In the genomic region with DNA sequence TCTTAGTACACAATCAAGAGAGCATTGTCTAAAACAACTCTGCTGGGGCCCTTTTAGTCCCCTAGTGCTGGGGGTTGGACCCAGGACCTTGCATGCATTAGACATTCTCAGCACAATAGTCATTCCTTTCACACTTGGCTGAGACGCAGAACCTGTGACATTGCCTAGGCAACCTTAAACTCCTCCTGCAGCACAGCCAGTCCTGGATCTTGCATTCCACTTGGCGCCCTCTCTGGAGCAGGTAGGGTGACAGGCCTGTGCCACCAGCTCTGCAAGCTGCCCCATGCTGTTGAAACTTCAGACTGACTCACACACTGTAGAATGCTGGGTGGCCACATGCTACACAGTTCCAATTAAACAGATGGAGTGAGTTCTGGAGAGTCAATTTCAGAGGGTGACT, we compare ENCODE assay signal across 11 mouse cellular contexts.
DNase-seq lines count a peak whose midpoint lies in the region; ATAC-seq lines count a peak whose summit lies in the region.
"Had no signal": no experiment of that assay in that cellular context is flagged by ENCODE, and none has a peak within 500 bp of the region (broad histone marks: within the 10 kb centered on the region; RNA-seq: fewer than 3 reads in every experiment).

No protein-coding gene starts in this region.

- H3K9me3 ChIP-seq in forebrain, embryonic 11.5 days (ENCODE audit: control insufficient read depth, low read length): no peaks in the 10 kb centered on the region
- H3K9me3 ChIP-seq in forebrain, embryonic 12.5 days: no peaks in the 10 kb centered on the region
- H3K9me3 ChIP-seq in embryonic facial prominence, embryonic 15.5 days (replicated peaks): no peaks in the 10 kb centered on the region
- H3K9me3 ChIP-seq in heart, embryonic 10.5 days: no peaks in the 10 kb centered on the region
- H3K9me3 ChIP-seq: hindbrain, embryonic 12.5 days; limb, embryonic 12.5 days had no signal

- H3K4me3 ChIP-seq in forebrain, embryonic 11.5 days (ENCODE audit: low read depth, low read length): no peak overlapping the region
- H3K4me3 ChIP-seq in forebrain, embryonic 12.5 days (replicated peaks): no peak overlapping the region
- H3K4me3 ChIP-seq in embryonic facial prominence, embryonic 15.5 days (replicated peaks): no peak overlapping the region
- H3K4me3 ChIP-seq in heart, embryonic 10.5 days: no peak overlapping the region
- H3K4me3 ChIP-seq: hindbrain, embryonic 12.5 days; limb, embryonic 12.5 days had no signal

- peak; percentile 52 for ATAC-seq in forebrain, embryonic 11.5 days (replicated peaks; ENCODE audit: low FRiP score)
- no peak for ATAC-seq in forebrain, embryonic 12.5 days (ENCODE audit: low FRiP score)
- ATAC-seq in embryonic facial prominence, embryonic 15.5 days (ENCODE audit: insufficient number of reproducible peaks, low FRiP score, low TSS enrichment, low read depth): peak; percentile 57; the same call in 1 of the 2 replicates

- H3K4me1 ChIP-seq in forebrain, embryonic 11.5 days (replicated peaks; ENCODE audit: control insufficient read depth, insufficient read depth, low read length): no peaks in the 10 kb centered on the region
- H3K4me1 ChIP-seq in forebrain, embryonic 12.5 days: no peaks in the 10 kb centered on the region; the same call in 1 of the 2 replicates
- H3K4me1 ChIP-seq in embryonic facial prominence, embryonic 15.5 days: no peaks in the 10 kb centered on the region
- H3K4me1 ChIP-seq in heart, embryonic 10.5 days: no peaks in the 10 kb centered on the region

- WGBS in forebrain, embryonic 11.5 days: 42% methylated on average over 2 of the region's 2 CpGs
- WGBS in forebrain, embryonic 12.5 days: 26% methylated on average over 2 of the region's 2 CpGs
- 53% methylated on average over 2 of the region's 2 CpGs for WGBS in embryonic facial prominence, embryonic 15.5 days
- WGBS in heart, embryonic 10.5 days: 44% methylated on average over 2 of the region's 2 CpGs

- H3K9ac ChIP-seq in forebrain, embryonic 11.5 days (ENCODE audit: low read length): no peak overlapping the region
- no peak overlapping the region for H3K9ac ChIP-seq in forebrain, embryonic 12.5 days
- no peak overlapping the region for H3K9ac ChIP-seq in embryonic facial prominence, embryonic 15.5 days
- H3K9ac ChIP-seq: hindbrain, embryonic 12.5 days; limb, embryonic 12.5 days had no signal

- no peaks in the 10 kb centered on the region for H3K36me3 ChIP-seq in forebrain, embryonic 11.5 days (ENCODE audit: control insufficient read depth, insufficient read depth, low read length)
- no peaks in the 10 kb centered on the region for H3K36me3 ChIP-seq in forebrain, embryonic 12.5 days (replicated peaks)
- no peaks in the 10 kb centered on the region for H3K36me3 ChIP-seq in embryonic facial prominence, embryonic 15.5 days
- no peaks in the 10 kb centered on the region for H3K36me3 ChIP-seq in heart, embryonic 10.5 days
- H3K36me3 ChIP-seq: hindbrain, embryonic 12.5 days; limb, embryonic 12.5 days had no signal

- no peak for DNase-seq in forebrain, embryonic 11.5 days (ENCODE audit: low spot score)
- DNase-seq in right cerebral cortex, adult 18-20 months: peak; percentile 19
- no peak for DNase-seq in right cerebral cortex, adult 2 months (ENCODE audit: low spot score in 2 of 2)
- DNase-seq in layer of hippocampus, adult 8-10 months (ENCODE audit: low spot score in 2 of 2): peak; percentile 37 to 45
- no peak for DNase-seq in gastrocnemius, postnatal 4 days (ENCODE audit: low spot score in 2 of 2)
- no peak for DNase-seq in heart, embryonic 10.5 days (ENCODE audit: low spot score)
- DNase-seq: gastrocnemius, postnatal 14 days had no signal

- H3K27ac ChIP-seq in forebrain, embryonic 11.5 days (ENCODE audit: low read depth, low read length): no peak overlapping the region
- no peak overlapping the region for H3K27ac ChIP-seq in forebrain, embryonic 12.5 days
- H3K27ac ChIP-seq in embryonic facial prominence, embryonic 15.5 days (replicated peaks): no peak overlapping the region
- no peak overlapping the region for H3K27ac ChIP-seq in heart, embryonic 10.5 days
- H3K27ac ChIP-seq: hindbrain, embryonic 12.5 days; limb, embryonic 12.5 days had no signal

- H3K4me2 ChIP-seq in forebrain, embryonic 11.5 days (ENCODE audit: low read depth, low read length, severe bottlenecking): no peak overlapping the region
- H3K4me2 ChIP-seq in forebrain, embryonic 12.5 days: no peak overlapping the region
- H3K4me2 ChIP-seq in embryonic facial prominence, embryonic 15.5 days (replicated peaks): no peak overlapping the region
- H3K4me2 ChIP-seq: hindbrain, embryonic 12.5 days; limb, embryonic 12.5 days had no signal

- no peaks in the 10 kb centered on the region for H3K27me3 ChIP-seq in forebrain, embryonic 11.5 days (ENCODE audit: control insufficient read depth, insufficient read depth, low read length)
- no peaks in the 10 kb centered on the region for H3K27me3 ChIP-seq in forebrain, embryonic 12.5 days
- no peaks in the 10 kb centered on the region for H3K27me3 ChIP-seq in embryonic facial prominence, embryonic 15.5 days
- H3K27me3 ChIP-seq in heart, embryonic 10.5 days (ENCODE audit: insufficient read depth, poor library complexity, severe bottlenecking): no peaks in the 10 kb centered on the region
- H3K27me3 ChIP-seq: hindbrain, embryonic 12.5 days; limb, embryonic 12.5 days had no signal

Comparison
In these comparisons a context has a peak if more than half of its experiments do, and no peak if none do; other contexts are left out.
1. DNase-seq: peak in right cerebral cortex, adult 18-20 months (single experiment) and layer of hippocampus, adult 8-10 months (2 of 2); none in forebrain, embryonic 11.5 days (single experiment), right cerebral cortex, adult 2 months (0 of 2), gastrocnemius, postnatal 4 days (0 of 2) and heart, embryonic 10.5 days (single experiment).